Mouse (Mus musculus) forebrain, embryonic 11.5 days (tissue): Measurements from ENCODE around the gene Rgs16. TPM values are rescaled to one million over a fixed set of nuclear protein-coding genes. Genes with fewer than 3 reads are reported as not detected.

Source experiments
- ATAC-seq: fragments of 200-750 bp; cut with Nextera tagmentation; replicated peaks from 2 replicates; pipeline ENCODE4 v1.8.0; 2017; ENCODE audit warnings: moderate TSS enrichment; ENCODE audit not compliant: low FRiP score
- DNase-seq: peaks from one replicate; pipeline ENCODE4 v3.0.0-alpha.2; 2017; ENCODE audit warnings: low spot score
- H3K27ac ChIP-seq: fragments of 300-500 bp; sonication (generic); 2 replicates; pipeline ENCODE4 v1.5.1; 2014; ENCODE audit warnings: low read depth, low read length
- H3K27me3 ChIP-seq: fragments of 300-500 bp; sonication (generic); 2 replicates; pipeline ENCODE4 v1.6.1; 2014; ENCODE audit warnings: mild to moderate bottlenecking, low read length, mixed read lengths; ENCODE audit not compliant: control insufficient read depth, insufficient read depth
- H3K36me3 ChIP-seq: fragments of 300-500 bp; sonication (generic); 2 replicates; pipeline ENCODE4 v1.6.1; 2014; ENCODE audit warnings: mild to moderate bottlenecking, low read length, moderate library complexity, mixed read lengths; ENCODE audit not compliant: control insufficient read depth, insufficient read depth
- H3K4me1 ChIP-seq: fragments of 300-500 bp; sonication (generic); replicated peaks from 2 replicates; pipeline ENCODE4 v1.6.1; 2014; ENCODE audit warnings: low read length, mixed read lengths; ENCODE audit not compliant: control insufficient read depth, insufficient read depth
- H3K4me2 ChIP-seq: fragments of 300-500 bp; sonication (generic); 2 replicates; pipeline ENCODE4 v1.6.1; 2014; ENCODE audit warnings: low read depth, mild to moderate bottlenecking, low read length, moderate library complexity, mixed read lengths; ENCODE audit not compliant: severe bottlenecking
- H3K4me3 ChIP-seq: fragments of 300-500 bp; sonication (generic); 2 replicates; pipeline ENCODE4 v1.5.1; 2014; ENCODE audit warnings: low read depth, low read length
- H3K9ac ChIP-seq: fragments of 300-500 bp; sonication (generic); 2 replicates; pipeline ENCODE4 v1.6.1; 2014; ENCODE audit warnings: low read length
- H3K9me3 ChIP-seq: fragments of 300-500 bp; sonication (generic); 2 replicates; pipeline ENCODE4 v1.6.1; 2016; ENCODE audit warnings: low read length, mixed read lengths; ENCODE audit not compliant: control insufficient read depth
- WGBS: fragments of 180-500 bp; shearing (Covaris S2); extraction: QIAGEN DNeasy Blood & Tissue Kit; methylation state at CpG from one replicate; pipeline ENCODE4 v1.1.7; 2014; 5-methylcytosine and 5-hydroxymethylcytosine counted together
- polyA plus RNA-seq: library from polyadenylated mRNA; unstranded; fragments of >200 nt; fragmentation: Nextera tagmentation; extraction: Ambion mirVana; gene quantifications from 2 replicates; pipeline ENCODE4 v1.2.1, GENCODE M21; 2014

Rgs16 gene
- polyA plus RNA-seq, 1 experiment from 2014 or later, result 24.3 TPM

DNA sequence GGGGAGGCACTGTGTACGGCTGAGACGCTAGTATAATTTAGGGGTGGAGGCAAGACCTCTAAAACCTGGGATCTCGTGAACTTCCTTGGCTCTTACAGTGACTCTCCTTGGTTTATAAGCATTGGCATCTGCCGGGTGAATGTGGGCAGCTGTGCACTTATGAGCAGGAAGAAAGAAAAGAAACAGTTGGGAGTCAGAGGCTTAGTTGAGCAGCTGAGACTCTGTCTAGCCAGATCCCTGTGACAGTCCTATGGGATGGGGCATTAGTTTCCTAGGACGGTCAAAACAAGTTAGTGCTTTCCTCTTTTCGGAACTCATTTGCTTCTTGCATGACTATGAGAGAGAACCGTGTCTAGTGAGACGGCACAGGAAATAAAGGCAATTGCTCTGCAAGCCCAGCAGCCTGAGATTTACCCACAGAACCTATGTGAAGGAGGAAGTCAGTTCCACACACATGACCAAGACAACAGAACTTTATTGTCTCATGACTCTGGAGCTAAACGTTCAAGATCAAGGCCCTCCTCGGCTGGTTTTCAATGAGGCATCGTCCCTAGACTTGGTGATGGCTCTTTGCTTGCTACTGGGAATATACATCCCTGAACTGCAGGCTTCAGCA lies 39.6 kb upstream of the Rgs16 start:
- H3K4me2 ChIP-seq, result no peak overlapping the region
- H3K9me3 ChIP-seq, result no peaks in the 10 kb centered on the region
- H3K9ac ChIP-seq, result no peak overlapping the region
- peaks cover 25% of the 10 kb centered on the region for H3K4me1 ChIP-seq
- H3K36me3 ChIP-seq, result no peaks in the 10 kb centered on the region
- ATAC-seq, result no peak
- H3K4me3 ChIP-seq, result no peak overlapping the region
- H3K27ac ChIP-seq, result no peak overlapping the region
- H3K27me3 ChIP-seq, result no peaks in the 10 kb centered on the region
- no peak for DNase-seq
- 92% methylated on average over 11 of the region's 11 CpGs for WGBS

- Histone ChIP-seq H3K27ac (no peak overlapping the region), H3K27me3 (no peaks in the 10 kb centered on the region), H3K4me1 (peaks cover 25% of the 10 kb centered on the region), H3K36me3 (no peaks in the 10 kb centered on the region), H3K9ac (no peak overlapping the region), H3K4me2 (no peak overlapping the region), H3K4me3 (no peak overlapping the region), H3K9me3 (no peaks in the 10 kb centered on the region)
- DNase-seq (no peak), ATAC-seq (no peak)
- 88% methylated on average over 1 of the region's 1 CpGs for WGBS
These were observed 38.7 kb upstream of the Rgs16 start for GRCm38 (mm10) chr1:153701461-153701860.

DNA sequence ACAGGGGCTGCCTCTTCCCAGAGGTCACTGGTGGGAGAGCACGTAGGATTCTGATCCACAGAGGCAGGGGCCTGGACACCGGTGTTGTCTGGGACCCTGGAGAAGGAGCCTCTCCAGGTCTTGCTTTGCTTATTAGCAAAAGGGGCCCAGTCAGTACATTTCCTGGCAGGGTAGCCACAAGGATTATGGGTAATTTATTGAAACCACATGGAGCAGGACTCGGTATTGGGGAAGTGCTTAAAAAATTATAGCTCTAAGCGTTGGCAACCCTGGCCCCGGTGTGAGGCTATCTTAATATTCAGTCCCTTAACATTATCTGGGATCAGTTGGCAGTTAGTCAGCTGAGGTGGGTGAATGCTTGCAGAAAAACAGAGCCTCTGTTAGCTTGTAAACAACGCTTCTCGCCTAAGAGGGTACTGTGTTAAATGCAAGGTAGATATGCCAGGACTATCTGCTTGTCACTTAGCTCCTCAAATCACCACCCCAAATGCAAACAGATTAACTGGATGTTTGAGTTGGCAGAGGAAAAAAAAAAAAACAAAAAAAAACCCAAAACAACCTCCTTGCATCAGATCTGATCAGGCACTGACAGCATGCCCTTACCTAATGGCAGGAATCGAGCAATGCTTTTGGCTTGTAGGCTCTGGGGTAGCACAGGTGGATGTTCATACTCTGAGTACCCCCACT lies 37.8 kb upstream of the Rgs16 start:
- peaks cover 25% of the 10 kb centered on the region for H3K4me1 ChIP-seq
- no peak for DNase-seq
- H3K27me3 ChIP-seq, result no peaks in the 10 kb centered on the region
- no peak overlapping the region for H3K4me2 ChIP-seq
- no peaks in the 10 kb centered on the region for H3K36me3 ChIP-seq
- WGBS, result 86% methylated on average over 8 of the region's 8 CpGs
- no peak overlapping the region for H3K9ac ChIP-seq
- H3K27ac ChIP-seq, result peak overlapping the region; percentile 85
- ATAC-seq, result no peak
- no peaks in the 10 kb centered on the region for H3K9me3 ChIP-seq
- H3K4me3 ChIP-seq, result no peak overlapping the region

GRCm38 (mm10) chr1:153702853-153703410 lies 37.2 kb upstream of the Rgs16 start:
- Histone ChIP-seq H3K27me3 (no peaks in the 10 kb centered on the region), H3K36me3 (no peaks in the 10 kb centered on the region), H3K4me3 (no peak overlapping the region), H3K4me2 (no peak overlapping the region), H3K9me3 (no peaks in the 10 kb centered on the region), H3K4me1 (peaks cover 25% of the 10 kb centered on the region), H3K27ac (peak overlapping the region; percentile 85), H3K9ac (no peak overlapping the region)
- ATAC-seq (peak; percentile 25; the same call in 1 of the 2 replicates), DNase-seq (no peak)
- 46% methylated on average over 8 of the region's 8 CpGs for WGBS

- 0 out of 2 replicates have a peak overlapping the region, but pooled peaks have one; percentile 22 for H3K4me2 ChIP-seq
- peak overlapping the region; percentile 85 for H3K27ac ChIP-seq
- no peak overlapping the region for H3K9ac ChIP-seq
- 4% methylated on average over 12 of the region's 12 CpGs for WGBS
- H3K36me3 ChIP-seq, result no peaks in the 10 kb centered on the region
- DNase-seq, result peak; percentile 81
- ATAC-seq, result peak; percentile 89
- H3K4me3 ChIP-seq, result no peak overlapping the region
- H3K9me3 ChIP-seq, result no peaks in the 10 kb centered on the region
- no peaks in the 10 kb centered on the region for H3K27me3 ChIP-seq
- peaks cover 25% of the 10 kb centered on the region for H3K4me1 ChIP-seq
These were observed 36.6 kb upstream of the Rgs16 start for GRCm38 (mm10) chr1:153703445-153703991.

DNA sequence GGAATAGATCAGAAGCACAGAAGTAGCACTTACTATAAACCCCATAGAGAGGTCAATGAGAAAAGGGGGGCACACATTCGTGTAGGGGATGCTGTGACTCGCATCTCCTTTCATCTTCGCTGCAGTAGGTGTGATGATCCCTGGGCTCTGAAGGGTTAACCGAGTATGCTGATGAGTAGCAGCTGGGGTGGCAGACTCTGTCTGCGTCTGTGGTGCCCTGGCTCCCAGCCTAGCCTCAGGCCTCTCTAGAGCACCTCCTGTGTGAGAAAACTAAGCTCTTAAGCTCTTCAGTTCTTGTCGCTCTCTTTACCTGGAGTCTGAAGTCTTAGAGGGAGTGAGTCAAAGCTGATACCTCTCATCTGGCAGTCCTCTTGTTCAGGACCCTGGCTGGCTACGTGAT lies 36.0 kb upstream of the Rgs16 start:
- 0 out of 2 replicates have a peak, but pooled peaks have one; percentile 22 for ATAC-seq
- 0 out of 2 replicates have a peak overlapping the region, but pooled peaks have one; percentile 22 for H3K4me2 ChIP-seq

GRCm38 (mm10) chr1:153704996-153705395 lies 35.2 kb upstream of the Rgs16 start:
- Histone ChIP-seq H3K9me3 (no peaks in the 10 kb centered on the region), H3K4me3 (no peak overlapping the region), H3K36me3 (no peaks in the 10 kb centered on the region), H3K4me1 (peaks cover 25% of the 10 kb centered on the region), H3K9ac (no peak overlapping the region), H3K27ac (peak overlapping the region; percentile 85; the same call in 1 of the 2 replicates), H3K27me3 (no peaks in the 10 kb centered on the region), H3K4me2 (no peak overlapping the region)
- peak; percentile 70 for DNase-seq
- ATAC-seq, result peak; percentile 22; the same call in 1 of the 2 replicates
- 13% methylated on average over 3 of the region's 3 CpGs for WGBS

More for the DNA sequence above, 36.0 kb upstream of the Rgs16 start:
- Histone ChIP-seq H3K9me3 (no peaks in the 10 kb centered on the region), H3K4me1 (peaks cover 25% of the 10 kb centered on the region), H3K36me3 (no peaks in the 10 kb centered on the region), H3K27ac (peak overlapping the region; percentile 85), H3K4me3 (no peak overlapping the region), H3K9ac (no peak overlapping the region), H3K27me3 (no peaks in the 10 kb centered on the region)
- no peak for DNase-seq
- WGBS, result 5% methylated on average over 7 of the region's 7 CpGs

GRCm38 (mm10) chr1:153708626-153709025 lies 31.5 kb upstream of the Rgs16 start:
- Histone ChIP-seq H3K9ac (no peak overlapping the region), H3K4me3 (no peak overlapping the region), H3K27ac (no peak overlapping the region), H3K9me3 (no peaks in the 10 kb centered on the region), H3K4me1 (peaks cover 14% of the 10 kb centered on the region), H3K27me3 (no peaks in the 10 kb centered on the region), H3K4me2 (no peak overlapping the region), H3K36me3 (no peaks in the 10 kb centered on the region)
- DNase-seq (no peak), ATAC-seq (no peak)
- WGBS, result 95% methylated on average over 5 of the region's 5 CpGs
